Mouse (Mus musculus): ENCODE results near the gene Gm11562.

DNA sequence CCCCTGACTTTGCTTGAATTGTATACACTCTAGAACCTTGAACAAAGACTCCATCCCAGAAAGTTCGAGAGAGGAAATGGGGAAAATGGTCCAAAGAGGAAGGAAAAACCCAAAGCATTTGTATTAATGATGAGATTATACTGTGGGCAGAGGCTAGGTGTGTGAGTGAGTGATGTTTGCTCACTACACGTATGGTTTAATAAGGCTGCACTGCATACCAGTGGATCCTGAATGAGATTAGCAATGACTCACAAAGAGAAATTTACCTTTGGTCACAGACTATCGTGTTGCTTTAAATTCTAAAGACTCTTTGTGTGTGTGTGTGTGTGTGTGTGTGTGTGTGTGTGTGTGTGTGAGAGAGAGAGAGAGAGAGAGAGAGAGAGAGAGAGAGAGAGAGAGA lies 10.7 kb upstream of the Gm11562 start:
- no peak for TF ChIP-seq CTCF (IDR thresholded peaks at IDR 0.05; ENCODE audit: low read depth)
- no peak for TF ChIP-seq EP300 (IDR thresholded peaks at IDR 0.05; ENCODE audit: low read depth)
